In the genomic region with DNA sequence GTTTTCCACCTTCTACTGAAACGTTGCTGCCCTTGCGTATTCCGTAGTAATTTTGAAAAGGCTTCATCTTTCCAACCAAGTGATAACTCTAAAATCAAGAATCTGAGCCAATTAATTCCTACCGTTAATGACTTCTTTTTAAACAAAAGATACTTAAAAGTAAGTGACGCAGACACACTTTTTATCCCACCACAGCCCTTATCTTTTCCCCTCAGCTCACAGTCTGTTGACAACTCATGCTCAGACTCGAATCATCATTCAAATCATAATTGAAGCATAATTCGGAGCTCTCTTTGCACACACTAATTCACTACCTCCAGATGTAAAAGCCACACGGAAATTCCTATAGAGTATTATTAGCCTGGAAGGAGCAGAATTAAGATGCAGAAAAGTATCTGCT, we compare ENCODE assay signal across 23 mouse cellular contexts.
"Had no signal": no experiment of that assay in that cellular context is flagged by ENCODE, and none has a peak within 500 bp of the region (broad histone marks: within the 10 kb centered on the region; RNA-seq: fewer than 3 reads in every experiment).

No protein-coding gene starts in this region.

- H3K27me3 ChIP-seq: heart, embryonic 12.5 days; hindbrain, embryonic 12.5 days; intestine, embryonic 15.5 days had no signal

- H3K4me3 ChIP-seq: gastrocnemius, adult 2 months; heart, embryonic 10.5 days; heart, embryonic 12.5 days; hindbrain, embryonic 10.5 days; hindbrain, embryonic 12.5 days; intestine, embryonic 15.5 days; left cerebral cortex, adult 2 months; limb, embryonic 13.5 days; limb, embryonic 15.5 days had no signal

- H3K9me3 ChIP-seq: heart, embryonic 10.5 days; heart, embryonic 12.5 days; hindbrain, embryonic 10.5 days; hindbrain, embryonic 12.5 days; intestine, embryonic 15.5 days; limb, embryonic 13.5 days; limb, embryonic 15.5 days had no signal

- H3K36me3 ChIP-seq: heart, embryonic 10.5 days; heart, embryonic 12.5 days; hindbrain, embryonic 10.5 days; hindbrain, embryonic 12.5 days; intestine, embryonic 15.5 days; limb, embryonic 13.5 days; limb, embryonic 15.5 days had no signal

- H3K9ac ChIP-seq: heart, embryonic 12.5 days; hindbrain, embryonic 12.5 days; hindbrain, embryonic 14.5 days; intestine, embryonic 15.5 days; limb, embryonic 13.5 days; limb, embryonic 15.5 days had no signal

- H3K27ac ChIP-seq: gastrocnemius, adult 2 months; heart, embryonic 10.5 days; hindbrain, embryonic 10.5 days; hindbrain, embryonic 12.5 days; hindbrain, embryonic 14.5 days; intestine, embryonic 15.5 days; kidney, postnatal 0 days; left cerebral cortex, adult 2 months; limb, embryonic 13.5 days; limb, embryonic 15.5 days had no signal

- H3K4me1 ChIP-seq: hindbrain, embryonic 12.5 days had no signal

- DNase-seq: gastrocnemius, adult 2 months; gastrocnemius, postnatal 10 days; gastrocnemius, postnatal 25 days; heart, adult 18-20 months; heart, postnatal 10 days; heart, postnatal 4 days; kidney, adult 18-20 months; kidney, adult 8-10 months; kidney, postnatal 14 days; kidney, postnatal 36 days had no signal

- ATAC-seq: hindbrain, embryonic 16.5 days; inflammation-experienced regulatory T-cells, adult 6 months; intestine, embryonic 15.5 days; intestine, postnatal 0 days had no signal

- H3K4me2 ChIP-seq: heart, embryonic 12.5 days; hindbrain, embryonic 12.5 days; intestine, embryonic 15.5 days; limb, embryonic 15.5 days had no signal
